Mouse (Mus musculus) cerebellum, postnatal 36 days (tissue): Measurements from ENCODE around the gene BC061212.
"Not testable (repeated sequence)": the region's sequence is repeated elsewhere in the genome, so short reads cannot be mapped to it uniquely, and the experiment has no call there.

ENCODE experiments used
- DNase-seq, 2 experiments: peaks; one replicate each; pipeline ENCODE4 v3.0.0; 2021 to 2022; ENCODE audit warnings: mixed read lengths in 2 of 2

Gene BC061212

DNA sequence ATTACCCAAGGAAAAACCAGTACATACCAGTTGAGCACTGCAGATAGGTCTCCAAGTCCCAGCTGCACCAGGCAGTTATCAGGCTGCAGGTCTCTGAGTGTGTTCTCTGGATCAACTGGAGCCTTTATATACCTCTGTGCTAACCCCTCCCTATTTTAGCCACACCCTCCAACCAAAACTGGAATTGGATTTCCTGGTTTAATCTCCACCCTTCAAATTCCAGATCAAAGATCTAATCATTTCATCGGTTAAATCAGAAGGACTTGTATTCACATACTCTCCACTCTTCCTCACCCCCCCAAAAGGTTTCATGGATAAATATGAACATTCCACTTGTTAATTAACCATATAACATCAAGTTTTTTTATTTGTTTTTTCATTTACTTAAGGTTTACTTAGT lies at the start of gene BC061212:
TSS of gene BC061212 (minus strand) at position 101 of the 400 bp plus-strand sequence.
- not testable (repeated sequence) for DNase-seq

- not testable (repeated sequence) for DNase-seq
Measured at GRCm38 (mm10) chr5:94076085-94076484, 5.7 kb upstream of the BC061212 start, which contains the start of gene Gm6351. TSS of gene Gm6351 (plus strand) at chr5:94076385.
